12 mouse cellular contexts compared by ENCODE assay signal in the genomic region with DNA sequence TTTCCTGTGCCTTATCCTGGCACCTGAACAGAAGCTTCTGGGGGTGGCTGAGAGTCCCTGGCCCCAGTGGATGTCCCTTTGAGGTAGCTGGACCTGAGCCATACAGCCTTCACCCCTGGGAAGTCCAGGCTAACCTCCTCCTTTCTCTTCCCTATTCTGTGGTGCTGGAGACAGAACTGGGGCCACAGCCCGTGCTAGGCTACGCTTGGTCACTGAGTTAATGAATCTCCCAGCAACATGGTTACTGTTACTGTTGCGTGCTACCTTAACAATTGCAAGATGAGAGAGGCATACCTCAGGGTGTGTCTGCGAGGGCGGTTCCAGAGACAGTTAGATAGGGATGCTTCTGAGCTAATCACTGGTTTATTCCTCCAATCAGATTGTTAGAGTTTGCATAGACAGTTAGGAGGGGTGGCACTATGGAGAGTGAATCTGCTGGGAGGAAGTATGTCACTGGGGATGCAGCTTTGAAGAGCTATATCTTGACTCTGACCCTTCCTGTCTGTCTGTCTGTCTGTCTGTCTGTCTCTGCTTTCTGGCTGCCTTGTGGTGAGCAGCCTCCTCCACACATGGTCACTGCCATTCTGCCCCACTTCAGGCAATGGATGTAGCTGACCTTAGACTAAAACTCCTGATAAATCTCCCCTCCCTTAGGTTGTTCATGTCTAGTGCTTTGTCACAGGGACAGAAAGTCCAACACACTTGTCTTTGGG. TPM values are rescaled to one million over a fixed set of nuclear protein-coding genes. Genes with fewer than 3 reads are reported as not detected.
A peak's percentile ranks its signal among the peaks of the same experiment; 100 is the strongest.
DNase-seq lines count a peak whose midpoint lies in the region; ATAC-seq and TF ChIP-seq lines count a peak whose summit lies in the region.
"Had no signal": no experiment of that assay in that cellular context is flagged by ENCODE, and none has a peak within 500 bp of the region (broad histone marks: within the 10 kb centered on the region; RNA-seq: fewer than 3 reads in every experiment).

No protein-coding gene starts in this region.

- TF ChIP-seq POLR2A in MEL (IDR thresholded peaks at IDR 0.05; ENCODE audit: control insufficient read depth in 1 of 2, insufficient read depth in 1 of 2, low read depth in 1 of 2, low read length in 2 of 2, poor library complexity in 1 of 2), result peak; percentile 68 to 98

- H3K4me3 ChIP-seq in forebrain, embryonic 12.5 days (replicated peaks), result no peak overlapping the region
- H3K4me3 ChIP-seq in forebrain, embryonic 16.5 days (replicated peaks; ENCODE audit: low read length), result no peak overlapping the region
- peak overlapping the region; percentile 48 to 67 for H3K4me3 ChIP-seq in MEL (ENCODE audit: control insufficient read depth in 1 of 2, insufficient read depth in 1 of 2, low read depth in 2 of 2, low read length in 2 of 2)
- H3K4me3 ChIP-seq in megakaryocyte, embryonic 14.5 days (replicated peaks), result peak overlapping the region; percentile 46

- peaks cover 30% of the 10 kb centered on the region for H3K27me3 ChIP-seq in forebrain, embryonic 12.5 days
- H3K27me3 ChIP-seq in forebrain, embryonic 16.5 days (replicated peaks; ENCODE audit: control insufficient read depth, insufficient read depth, low read length), result no peaks in the 10 kb centered on the region
- H3K27me3 ChIP-seq in MEL (ENCODE audit: control insufficient read depth in 1 of 2, insufficient read depth in 2 of 2, low read length in 2 of 2), result no peaks in the 10 kb centered on the region
- H3K27me3 ChIP-seq in megakaryocyte, embryonic 14.5 days (replicated peaks), result peaks cover 62% of the 10 kb centered on the region

- no peak; the same call in 1 of the 2 replicates for TF ChIP-seq RAD21 in MEL (IDR thresholded peaks at IDR 0.05; ENCODE audit: low read depth, low read length)

- peak; percentile 96 for DNase-seq in MEL (ENCODE audit: low read depth, low spot score)
- no peak for DNase-seq in frontal cortex, adult 2 months (ENCODE audit: extremely low spot score in 1 of 2, low spot score in 1 of 2)
- no peak for DNase-seq in adrenal gland, adult 18-20 months (ENCODE audit: low spot score in 2 of 2)
- DNase-seq in cerebellum, adult 9-11 months, result no peak
- DNase-seq: adrenal gland, postnatal 25 days; gastrocnemius, postnatal 36 days; thymus, postnatal 14 days had no signal

- peak overlapping the region; percentile 23; the same call in 1 of the 2 replicates for H3K4me2 ChIP-seq in forebrain, embryonic 12.5 days
- H3K4me2 ChIP-seq in forebrain, embryonic 16.5 days (ENCODE audit: low read length), result no peak overlapping the region

- no peaks in the 10 kb centered on the region for H3K9me3 ChIP-seq in forebrain, embryonic 12.5 days
- H3K9me3 ChIP-seq in forebrain, embryonic 16.5 days (ENCODE audit: control insufficient read depth, low read length), result no peaks in the 10 kb centered on the region
- H3K9me3 ChIP-seq in MEL (replicated peaks; ENCODE audit: insufficient read depth, low read length), result no peaks in the 10 kb centered on the region
- peaks cover 15% of the 10 kb centered on the region for H3K9me3 ChIP-seq in megakaryocyte, embryonic 14.5 days

- 70% methylated on average over 5 of the region's 5 CpGs for WGBS in forebrain, embryonic 12.5 days
- 71% methylated on average over 5 of the region's 5 CpGs for WGBS in forebrain, embryonic 16.5 days

- 0 out of 2 replicates have a peak overlapping the region, but pooled peaks have one; percentile 27 for H3K27ac ChIP-seq in forebrain, embryonic 12.5 days
- H3K27ac ChIP-seq in forebrain, embryonic 16.5 days (ENCODE audit: low read length), result no peak overlapping the region; the same call in 1 of the 2 replicates
- H3K27ac ChIP-seq in MEL (ENCODE audit: control insufficient read depth, low read depth, low read length), result peak overlapping the region; percentile 98
- H3K27ac ChIP-seq: macrophage had no signal

- ATAC-seq in forebrain, embryonic 12.5 days (ENCODE audit: low FRiP score), result no peak
- no peak for ATAC-seq in forebrain, embryonic 16.5 days
- ATAC-seq in granulocyte monocyte progenitor cell, adult 5-6 weeks (replicated peaks; ENCODE audit: poor library complexity, severe bottlenecking), result peak; percentile 42

- peak; percentile 50 to 90; a peak in 3 of 4 replicates for TF ChIP-seq EP300 in MEL (IDR thresholded peaks at IDR 0.05; ENCODE audit: low read depth in 1 of 2, low read length in 2 of 2)

- no peaks in the 10 kb centered on the region for H3K79me2 ChIP-seq in MEL (ENCODE audit: control insufficient read depth, insufficient read depth, low read length, poor library complexity)

- no peaks in the 10 kb centered on the region for H3K36me3 ChIP-seq in forebrain, embryonic 12.5 days (replicated peaks)
- no peaks in the 10 kb centered on the region for H3K36me3 ChIP-seq in forebrain, embryonic 16.5 days (ENCODE audit: control insufficient read depth, insufficient read depth)
- peaks cover 0 to 22% of the 10 kb centered on the region in 2 experiments; a peak in 2 of 4 replicates for H3K36me3 ChIP-seq in MEL (ENCODE audit: control insufficient read depth in 1 of 2, insufficient read depth in 2 of 2, low read length in 2 of 2)
- H3K36me3 ChIP-seq in megakaryocyte, embryonic 14.5 days (replicated peaks; ENCODE audit: low read length), result peaks cover 5% of the 10 kb centered on the region

- peaks cover 54% of the 10 kb centered on the region for H3K4me1 ChIP-seq in forebrain, embryonic 12.5 days
- H3K4me1 ChIP-seq in forebrain, embryonic 16.5 days (replicated peaks; ENCODE audit: control insufficient read depth, insufficient read depth, low read length), result peaks cover 25% of the 10 kb centered on the region
- peaks cover 5 to 59% of the 10 kb centered on the region in 2 experiments for H3K4me1 ChIP-seq in MEL (ENCODE audit: control insufficient read depth in 1 of 2, insufficient read depth in 2 of 2, low read length in 2 of 2)
- peaks cover 70% of the 10 kb centered on the region for H3K4me1 ChIP-seq in megakaryocyte, embryonic 14.5 days

- no peak overlapping the region for H3K9ac ChIP-seq in forebrain, embryonic 12.5 days
- H3K9ac ChIP-seq in forebrain, embryonic 16.5 days (replicated peaks; ENCODE audit: low read depth, low read length), result no peak overlapping the region
- peak overlapping the region; percentile 73 for H3K9ac ChIP-seq in MEL (ENCODE audit: control insufficient read depth, low read depth, low read length, poor library complexity, severe bottlenecking)

- no peak for TF ChIP-seq CTCF in MEL (IDR thresholded peaks at IDR 0.05 in 2 of 3, conservative IDR thresholded peaks at IDR 0.05 in 1 of 3; ENCODE audit: control insufficient read depth in 1 of 3, insufficient read depth in 1 of 3, low read depth in 2 of 3, low read length in 3 of 3, poor library complexity in 1 of 3, severe bottlenecking in 1 of 3)

TF ChIP-seq in MEL, 35 proteins besides CTCF, POLR2A, EP300 and RAD21 (continues in another document):
- TF ChIP-seq MXI1 (IDR thresholded peaks at IDR 0.05; ENCODE audit: low read depth, low read length) (peak; percentile 36), HCFC1 (IDR thresholded peaks at IDR 0.05; ENCODE audit: low read depth, low read length) (peak; percentile 52; the same call in 1 of the 2 replicates), BHLHE40 (IDR thresholded peaks at IDR 0.05; ENCODE audit: borderline replicate concordance, low read depth, low read length) (no peak), MEF2A (IDR thresholded peaks at IDR 0.05; ENCODE audit: extremely low read depth, insufficient replicate concordance, low read depth, low read length, poor library complexity, severe bottlenecking) (no peak), USF1 (IDR thresholded peaks at IDR 0.05; ENCODE audit: low read depth, low read length) (no peak), MAZ (IDR thresholded peaks at IDR 0.05; ENCODE audit: low read depth, low read length) (0 out of 2 replicates have a peak, but pooled peaks have one; percentile 10), TAL1 (IDR thresholded peaks at IDR 0.05; ENCODE audit: low read length) (no peak), RCOR1 (IDR thresholded peaks at IDR 0.05; ENCODE audit: low read depth, low read length) (peak; percentile 7; the same call in 1 of the 2 replicates), SIN3A (IDR thresholded peaks at IDR 0.05; ENCODE audit: low read length) (peak; percentile 35; the same call in 1 of the 2 replicates), E2F4 (IDR thresholded peaks at IDR 0.05; ENCODE audit: borderline replicate concordance, low read depth, low read length) (no peak), UBTF (IDR thresholded peaks at IDR 0.05; ENCODE audit: borderline replicate concordance, insufficient read depth, low read depth, low read length) (no peak), TCF12 (IDR thresholded peaks at IDR 0.05; ENCODE audit: low read depth, low read length) (peak; percentile 68; the same call in 1 of the 2 replicates), MYB (IDR thresholded peaks at IDR 0.05; ENCODE audit: low read depth, low read length) (peak; percentile 93)

RNA-seq across cellular contexts. Expression of a gene that starts 20.1 kb away (rescaled TPM):
- polyA plus RNA-seq in forebrain, embryonic 12.5 days (2016; fragmentation: Nextera tagmentation; extraction: Ambion mirVana), result 2.6 and 3.2 TPM in 2 replicates
- polyA plus RNA-seq in forebrain, embryonic 16.5 days (2015; fragmentation: Nextera tagmentation; extraction: Ambion mirVana), result 1.7 and 2.2 TPM in 2 replicates
- 0.23 and 0.27 TPM in 2 replicates for total RNA-seq in MEL (2012; rRNA removed)
- under 1 TPM in 1 of 2 experiments, not detected in 1; 0.53 TPM for polyA plus RNA-seq in MEL (2012; ENCODE audit: insufficient read depth in 1 of 2, insufficient read length in 2 of 2, low read depth in 1 of 2, low replicate concordance in 2 of 2, missing spikeins in 1 of 2)
- total RNA-seq in granulocyte monocyte progenitor cell, adult 5-6 weeks (2014; fragmentation: Nextera tagmentation), result 1.2 TPM in 1 of 2 replicates, not detected in the other
- not detected in 2 replicates for total RNA-seq in granulocyte monocyte progenitor cell, adult 5-6 weeks (2017)
- not detected in 2 replicates for polyA plus RNA-seq in megakaryocyte, embryonic 14.5 days (2012; ENCODE audit: insufficient read depth, low replicate concordance)
- 0.99 and 1.7 TPM in 2 replicates for polyA plus RNA-seq in frontal cortex, adult 2 months (2012; rRNA removed)
- total RNA-seq in adrenal gland, adult 18-20 months (2021), result 1 to 10 TPM; 1.0 to 1.4 TPM
- total RNA-seq: gastrocnemius, postnatal 36 days had no signal
- polyA plus RNA-seq: macrophage had no signal

RNA-seq across cellular contexts. Expression of a gene that starts 33.5 kb away (rescaled TPM):
- polyA plus RNA-seq in forebrain, embryonic 12.5 days (2016; fragmentation: Nextera tagmentation; extraction: Ambion mirVana), result 2.0 and 2.1 TPM in 2 replicates
- polyA plus RNA-seq in forebrain, embryonic 16.5 days (2015; fragmentation: Nextera tagmentation; extraction: Ambion mirVana), result 2.8 and 2.9 TPM in 2 replicates
- total RNA-seq in MEL (2012; rRNA removed), result not detected in 2 replicates
- not detected for polyA plus RNA-seq in MEL (2012; ENCODE audit: insufficient read depth in 1 of 2, insufficient read length in 2 of 2, low read depth in 1 of 2, low replicate concordance in 2 of 2, missing spikeins in 1 of 2)
- not detected in 2 replicates for total RNA-seq in granulocyte monocyte progenitor cell, adult 5-6 weeks (2014; fragmentation: Nextera tagmentation)
- total RNA-seq in granulocyte monocyte progenitor cell, adult 5-6 weeks (2017), result not detected in 2 replicates
- polyA plus RNA-seq in megakaryocyte, embryonic 14.5 days (2012; ENCODE audit: insufficient read depth, low replicate concordance), result not detected in 2 replicates
- polyA plus RNA-seq in frontal cortex, adult 2 months (2012; rRNA removed), result 9.0 and 10.3 TPM in 2 replicates
- total RNA-seq in adrenal gland, adult 18-20 months (2021), result 10 to 100 TPM; 43.0 to 91.5 TPM

Comparison
In these comparisons a context has a peak if more than half of its experiments do, and no peak if none do; other contexts are left out.
1. H3K4me3 ChIP-seq: peak in MEL (2 of 2) and megakaryocyte, embryonic 14.5 days (single experiment); none in forebrain, embryonic 12.5 days (single experiment) and forebrain, embryonic 16.5 days (single experiment).